Mouse (Mus musculus): ENCODE results near the gene Immp2l. TPM values are rescaled to one million over a fixed set of nuclear protein-coding genes. Genes with fewer than 3 reads are reported as not detected.

The Immp2l gene
- polyA plus RNA-seq, 1 experiment: 14.8 TPM

- 54% methylated on average over 3 of the region's 3 CpGs for WGBS
- no peak overlapping the region for H3K27ac ChIP-seq (ENCODE audit: insufficient read depth, low read depth, low read length)
- no peak overlapping the region for H3K4me3 ChIP-seq (ENCODE audit: insufficient read depth, low read depth, low read length)
- no peaks in the 10 kb centered on the region for H3K36me3 ChIP-seq (ENCODE audit: control insufficient read depth, insufficient read depth, low read length)
- no peaks in the 10 kb centered on the region for H3K27me3 ChIP-seq (replicated peaks; ENCODE audit: control insufficient read depth, insufficient read depth, low read length)
- no peak for DNase-seq
- TF ChIP-seq POLR2A (IDR thresholded peaks at IDR 0.05; ENCODE audit: low read depth, low read length) (no peak), CTCF (conservative IDR thresholded peaks at IDR 0.05; ENCODE audit: insufficient read depth, insufficient read length, low read depth, low read length) (no peak)
- H3K4me1 ChIP-seq (ENCODE audit: control insufficient read depth, insufficient read depth, low read length): no peaks in the 10 kb centered on the region
These were observed 332.1 kb downstream of the Immp2l start for GRCm38 (mm10) chr12:41356040-41356439.

DNA sequence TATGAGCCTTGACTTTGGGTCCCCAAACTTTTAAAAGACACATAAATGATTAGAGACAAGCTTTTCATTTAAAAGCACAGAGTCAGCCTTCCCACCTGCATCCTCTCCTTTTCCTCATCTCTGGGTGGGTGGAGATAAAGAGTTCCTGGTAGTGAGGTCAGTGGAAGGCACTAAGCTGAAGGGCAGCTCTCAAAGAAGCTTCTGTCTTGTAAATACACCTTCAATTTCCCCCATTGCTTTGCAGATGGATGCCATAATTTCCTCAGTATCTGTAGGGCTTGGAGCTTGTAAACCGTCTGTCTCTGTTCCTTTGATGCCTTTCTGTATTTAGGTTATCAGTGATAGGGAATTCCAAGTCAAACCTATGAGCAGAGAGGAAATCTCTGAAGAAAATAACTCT is 362.8 kb downstream of the Immp2l start:
- Histone ChIP-seq H3K4me3 (ENCODE audit: insufficient read depth, low read depth, low read length) (no peak overlapping the region), H3K27me3 (replicated peaks; ENCODE audit: control insufficient read depth, insufficient read depth, low read length) (no peaks in the 10 kb centered on the region), H3K36me3 (ENCODE audit: control insufficient read depth, insufficient read depth, low read length) (no peaks in the 10 kb centered on the region), H3K27ac (ENCODE audit: insufficient read depth, low read depth, low read length) (no peak overlapping the region), H3K4me1 (ENCODE audit: control insufficient read depth, insufficient read depth, low read length) (no peaks in the 10 kb centered on the region)
- DNase-seq: no peak
- TF ChIP-seq POLR2A (IDR thresholded peaks at IDR 0.05; ENCODE audit: low read depth, low read length) (no peak), CTCF (conservative IDR thresholded peaks at IDR 0.05; ENCODE audit: insufficient read depth, insufficient read length, low read depth, low read length) (no peak)
- 80% methylated on average over 1 of the region's 1 CpGs for WGBS

DNA sequence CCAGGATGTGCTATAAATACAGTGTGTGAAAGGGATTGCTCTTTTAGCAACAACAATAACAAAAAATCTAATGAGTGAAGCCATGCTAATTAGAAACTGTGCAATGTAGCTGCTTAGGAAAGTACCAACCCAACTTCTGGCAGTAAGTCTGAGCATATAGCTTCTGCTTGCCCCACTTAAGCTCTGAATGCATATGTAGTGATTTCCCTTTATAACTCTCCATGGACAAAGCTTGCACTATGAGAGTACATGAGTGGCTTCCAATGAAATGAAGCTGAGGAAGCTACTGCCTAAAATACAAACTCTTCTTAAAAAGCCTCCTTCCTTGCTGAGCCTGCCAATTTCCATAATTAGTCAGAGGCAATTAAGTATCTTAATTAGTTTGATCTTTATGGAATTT is 370.3 kb downstream of the Immp2l start:
- no peak for TF ChIP-seq POLR2A (IDR thresholded peaks at IDR 0.05; ENCODE audit: low read depth, low read length)
- no peak for TF ChIP-seq CTCF (conservative IDR thresholded peaks at IDR 0.05; ENCODE audit: insufficient read depth, insufficient read length, low read depth, low read length)
- Histone ChIP-seq H3K27ac (ENCODE audit: insufficient read depth, low read depth, low read length) (no peak overlapping the region), H3K27me3 (replicated peaks; ENCODE audit: control insufficient read depth, insufficient read depth, low read length) (no peaks in the 10 kb centered on the region), H3K4me1 (ENCODE audit: control insufficient read depth, insufficient read depth, low read length) (no peaks in the 10 kb centered on the region), H3K36me3 (ENCODE audit: control insufficient read depth, insufficient read depth, low read length) (no peaks in the 10 kb centered on the region), H3K4me3 (ENCODE audit: insufficient read depth, low read depth, low read length) (no peak overlapping the region)
- DNase-seq: no peak

DNA sequence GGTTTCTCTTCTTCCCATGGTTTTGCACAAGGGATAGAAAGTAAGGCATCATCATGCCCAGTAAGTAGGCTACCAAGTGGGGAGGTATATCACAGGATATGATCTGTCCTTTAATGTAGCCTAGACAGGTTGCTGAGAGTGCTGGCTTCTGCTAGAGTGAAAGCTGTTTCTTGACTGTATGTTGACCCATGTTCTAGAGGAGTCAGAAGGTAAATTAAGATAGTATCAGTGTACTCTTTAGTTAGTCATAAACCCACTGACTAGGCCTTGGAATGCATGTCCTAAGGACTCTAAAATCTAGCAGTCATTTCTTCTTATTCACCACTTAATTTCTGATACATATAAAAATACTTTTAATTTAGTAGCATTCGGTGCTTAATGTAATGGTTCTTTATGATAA is 377.2 kb downstream of the Immp2l start:
- no peaks in the 10 kb centered on the region for H3K4me1 ChIP-seq (ENCODE audit: control insufficient read depth, insufficient read depth, low read length)
- no peaks in the 10 kb centered on the region for H3K27me3 ChIP-seq (replicated peaks; ENCODE audit: control insufficient read depth, insufficient read depth, low read length)
- H3K4me3 ChIP-seq (ENCODE audit: insufficient read depth, low read depth, low read length): no peak overlapping the region
- no peaks in the 10 kb centered on the region for H3K36me3 ChIP-seq (ENCODE audit: control insufficient read depth, insufficient read depth, low read length)
- no peak overlapping the region for H3K27ac ChIP-seq (ENCODE audit: insufficient read depth, low read depth, low read length)
- DNase-seq: no peak
- 91% methylated on average over 1 of the region's 1 CpGs for WGBS
- TF ChIP-seq CTCF (conservative IDR thresholded peaks at IDR 0.05; ENCODE audit: insufficient read depth, insufficient read length, low read depth, low read length): no peak
- TF ChIP-seq POLR2A (IDR thresholded peaks at IDR 0.05; ENCODE audit: low read depth, low read length): no peak

GRCm38 (mm10) chr12:41401923-41402322 is 378.0 kb downstream of the Immp2l start:
- 59% methylated on average over 3 of the region's 3 CpGs for WGBS
- Histone ChIP-seq H3K4me3 (ENCODE audit: insufficient read depth, low read depth, low read length) (no peak overlapping the region), H3K4me1 (ENCODE audit: control insufficient read depth, insufficient read depth, low read length) (no peaks in the 10 kb centered on the region), H3K36me3 (ENCODE audit: control insufficient read depth, insufficient read depth, low read length) (no peaks in the 10 kb centered on the region), H3K27me3 (replicated peaks; ENCODE audit: control insufficient read depth, insufficient read depth, low read length) (no peaks in the 10 kb centered on the region), H3K27ac (ENCODE audit: insufficient read depth, low read depth, low read length) (no peak overlapping the region)
- DNase-seq: no peak
- TF ChIP-seq POLR2A (IDR thresholded peaks at IDR 0.05; ENCODE audit: low read depth, low read length) (no peak), CTCF (conservative IDR thresholded peaks at IDR 0.05; ENCODE audit: insufficient read depth, insufficient read length, low read depth, low read length) (no peak)

DNA sequence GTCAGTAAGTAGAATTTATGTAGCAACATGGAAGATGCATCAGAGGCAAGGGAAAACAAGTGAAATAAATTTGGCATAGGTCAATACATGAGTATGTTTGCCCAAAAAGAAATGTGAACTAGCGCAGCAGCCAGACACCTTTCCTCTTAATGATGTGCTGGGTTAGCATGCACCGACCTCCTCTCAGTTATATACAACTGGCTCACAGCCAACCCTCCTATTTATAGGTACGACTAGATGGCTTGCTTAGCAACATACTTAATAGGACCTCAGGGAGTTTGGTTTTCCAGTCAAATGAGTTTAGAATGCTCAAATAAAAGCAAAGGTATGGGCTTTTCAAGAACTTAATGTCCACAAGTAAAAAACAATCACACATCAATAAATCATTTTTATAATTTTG is 385.5 kb downstream of the Immp2l start:
- WGBS: 26% methylated on average over 3 of the region's 3 CpGs
- Histone ChIP-seq H3K27me3 (replicated peaks; ENCODE audit: control insufficient read depth, insufficient read depth, low read length) (no peaks in the 10 kb centered on the region), H3K4me1 (ENCODE audit: control insufficient read depth, insufficient read depth, low read length) (no peaks in the 10 kb centered on the region), H3K36me3 (ENCODE audit: control insufficient read depth, insufficient read depth, low read length) (no peaks in the 10 kb centered on the region), H3K4me3 (ENCODE audit: insufficient read depth, low read depth, low read length) (no peak overlapping the region), H3K27ac (ENCODE audit: insufficient read depth, low read depth, low read length) (no peak overlapping the region)
- DNase-seq: no peak
- TF ChIP-seq CTCF (conservative IDR thresholded peaks at IDR 0.05; ENCODE audit: insufficient read depth, insufficient read length, low read depth, low read length) (no peak), POLR2A (IDR thresholded peaks at IDR 0.05; ENCODE audit: low read depth, low read length) (no peak)

DNA sequence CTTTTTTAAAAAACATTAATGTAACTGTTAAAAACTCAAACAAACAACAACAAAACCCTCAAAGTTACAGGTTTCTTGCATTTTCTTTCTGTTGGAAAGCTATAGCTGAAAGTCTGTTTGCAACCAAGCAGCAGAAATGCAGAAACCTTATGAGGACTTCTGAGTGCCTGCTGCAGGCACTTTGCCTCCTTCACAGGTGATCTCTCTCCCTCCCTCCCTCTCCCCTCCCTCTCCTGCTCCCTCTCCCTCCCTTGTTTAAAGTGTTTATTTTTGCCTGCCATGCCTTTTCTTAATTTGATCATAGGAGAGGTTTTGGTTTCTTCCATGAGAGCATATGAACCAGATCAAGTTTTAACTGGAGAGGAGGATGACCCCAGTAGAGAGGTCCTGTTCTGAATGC is 392.7 kb downstream of the Immp2l start:
- Histone ChIP-seq H3K4me3 (ENCODE audit: insufficient read depth, low read depth, low read length) (no peak overlapping the region), H3K27ac (ENCODE audit: insufficient read depth, low read depth, low read length) (no peak overlapping the region), H3K27me3 (replicated peaks; ENCODE audit: control insufficient read depth, insufficient read depth, low read length) (no peaks in the 10 kb centered on the region), H3K4me1 (ENCODE audit: control insufficient read depth, insufficient read depth, low read length) (no peaks in the 10 kb centered on the region), H3K36me3 (ENCODE audit: control insufficient read depth, insufficient read depth, low read length) (no peaks in the 10 kb centered on the region)
- no peak for TF ChIP-seq POLR2A (IDR thresholded peaks at IDR 0.05; ENCODE audit: low read depth, low read length)
- TF ChIP-seq CTCF (conservative IDR thresholded peaks at IDR 0.05; ENCODE audit: insufficient read depth, insufficient read length, low read depth, low read length): no peak
- no peak for DNase-seq

DNA sequence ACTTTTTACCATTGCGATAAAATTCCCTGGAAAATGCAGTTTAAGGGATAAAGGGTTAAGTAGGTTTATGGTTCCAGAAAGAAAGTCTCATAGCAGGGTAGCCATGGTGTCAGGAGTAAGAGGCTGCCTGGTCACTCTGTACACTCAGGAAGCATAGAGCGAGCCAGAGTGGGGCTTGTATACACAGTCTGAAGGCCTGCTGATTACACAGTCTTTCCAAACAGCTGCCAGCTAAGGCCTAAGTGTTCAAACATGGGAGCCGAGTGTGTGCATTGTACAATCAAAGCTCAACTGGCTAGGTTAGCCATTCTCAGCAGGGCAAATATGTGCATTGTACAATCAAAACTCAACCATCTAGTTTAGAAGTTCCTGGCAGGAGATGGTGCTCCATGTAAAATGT is 393.2 kb downstream of the Immp2l start:
- Histone ChIP-seq H3K36me3 (ENCODE audit: control insufficient read depth, insufficient read depth, low read length) (no peaks in the 10 kb centered on the region), H3K27me3 (replicated peaks; ENCODE audit: control insufficient read depth, insufficient read depth, low read length) (no peaks in the 10 kb centered on the region), H3K27ac (ENCODE audit: insufficient read depth, low read depth, low read length) (no peak overlapping the region), H3K4me1 (ENCODE audit: control insufficient read depth, insufficient read depth, low read length) (no peaks in the 10 kb centered on the region), H3K4me3 (ENCODE audit: insufficient read depth, low read depth, low read length) (no peak overlapping the region)
- DNase-seq: no peak
- WGBS: 68% methylated on average over 3 of the region's 3 CpGs
- TF ChIP-seq POLR2A (IDR thresholded peaks at IDR 0.05; ENCODE audit: low read depth, low read length) (no peak), CTCF (conservative IDR thresholded peaks at IDR 0.05; ENCODE audit: insufficient read depth, insufficient read length, low read depth, low read length) (no peak)

Data from kidney, adult 2 months (tissue).